Mouse (Mus musculus): ENCODE results near the gene H2bfm. TPM values are rescaled to one million over a fixed set of nuclear protein-coding genes. Genes with fewer than 3 reads are reported as not detected.
"Not testable (repeated sequence)": the region's sequence is repeated elsewhere in the genome, so short reads cannot be mapped to it uniquely, and the experiment has no call there.

The H2bfm gene
- not detected in 2 replicates for polyA plus RNA-seq (2015; fragmentation: Nextera tagmentation; extraction: Ambion mirVana)

- Histone ChIP-seq H3K4me2 (ENCODE audit: low read depth, low read length) (no peak within 1 kb of the TSS), H3K36me3 (ENCODE audit: control insufficient read depth, insufficient read depth, low read length) (no peaks in the 10 kb centered on the region), H3K4me1 (ENCODE audit: control insufficient read depth, insufficient read depth, low read length) (no peaks in the 10 kb centered on the region), H3K27me3 (ENCODE audit: control insufficient read depth, insufficient read depth, low read length) (no peaks in the 10 kb centered on the region), H3K9ac (ENCODE audit: low read length) (no peak within 1 kb of the TSS), H3K27ac (ENCODE audit: low read length) (no peak within 1 kb of the TSS), H3K9me3 (replicated peaks; ENCODE audit: control insufficient read depth, low read length) (no peaks in the 10 kb centered on the region), H3K4me3 (replicated peaks; ENCODE audit: low read length) (no peak within 1 kb of the TSS)
- WGBS, result 90% methylated on average over 14 of the region's 14 CpGs
- no peak for ATAC-seq (ENCODE audit: insufficient read depth, low FRiP score)
Measured at GRCm38 (mm10) chrX:136927031-136927430, at the start of gene H2bfm. Gene H2bfm, plus strand, starts transcription at chrX:136927325.

GRCm38 (mm10) chrX:136895757-136896156 lies 31.4 kb upstream of the H2bfm start:
- no peaks in the 10 kb centered on the region for H3K36me3 ChIP-seq (ENCODE audit: control insufficient read depth, insufficient read depth, low read length)
- ATAC-seq (ENCODE audit: insufficient read depth, low FRiP score), result no peak
- no peaks in the 10 kb centered on the region for H3K9me3 ChIP-seq (replicated peaks; ENCODE audit: control insufficient read depth, low read length)
- no peaks in the 10 kb centered on the region for H3K27me3 ChIP-seq (ENCODE audit: control insufficient read depth, insufficient read depth, low read length)
- no peak overlapping the region for H3K9ac ChIP-seq (ENCODE audit: low read length)
- no peak overlapping the region for H3K27ac ChIP-seq (ENCODE audit: low read length)
- no peak overlapping the region for H3K4me2 ChIP-seq (ENCODE audit: low read depth, low read length)
- H3K4me3 ChIP-seq (replicated peaks; ENCODE audit: low read length), result no peak overlapping the region
- no peaks in the 10 kb centered on the region for H3K4me1 ChIP-seq (ENCODE audit: control insufficient read depth, insufficient read depth, low read length)
- WGBS, result 42% methylated on average over 2 of the region's 2 CpGs

GRCm38 (mm10) chrX:136904369-136904768 lies 22.8 kb upstream of the H2bfm start:
- Histone ChIP-seq H3K9ac (ENCODE audit: low read length) (no peak overlapping the region), H3K4me2 (ENCODE audit: low read depth, low read length) (no peak overlapping the region), H3K9me3 (replicated peaks; ENCODE audit: control insufficient read depth, low read length) (no peaks in the 10 kb centered on the region), H3K27me3 (ENCODE audit: control insufficient read depth, insufficient read depth, low read length) (no peaks in the 10 kb centered on the region), H3K36me3 (ENCODE audit: control insufficient read depth, insufficient read depth, low read length) (no peaks in the 10 kb centered on the region), H3K4me1 (ENCODE audit: control insufficient read depth, insufficient read depth, low read length) (no peaks in the 10 kb centered on the region), H3K4me3 (replicated peaks; ENCODE audit: low read length) (no peak overlapping the region), H3K27ac (ENCODE audit: low read length) (no peak overlapping the region)
- WGBS, result 47% methylated on average over 4 of the region's 4 CpGs
- no peak for ATAC-seq (ENCODE audit: insufficient read depth, low FRiP score)

GRCm38 (mm10) chrX:136925863-136926262 lies 1.3 kb upstream of the H2bfm start:
- Histone ChIP-seq H3K4me3 (replicated peaks; ENCODE audit: low read length) (no peak overlapping the region), H3K9me3 (replicated peaks; ENCODE audit: control insufficient read depth, low read length) (no peaks in the 10 kb centered on the region)
- no peak for ATAC-seq (ENCODE audit: insufficient read depth, low FRiP score)

GRCm38 (mm10) chrX:136937985-136938384 lies 10.9 kb downstream of the H2bfm start:
- no peaks in the 10 kb centered on the region for H3K27me3 ChIP-seq (ENCODE audit: control insufficient read depth, insufficient read depth, low read length)
- no peak overlapping the region for H3K9ac ChIP-seq (ENCODE audit: low read length)
- 22% methylated on average over 3 of the region's 3 CpGs for WGBS
- H3K4me3 ChIP-seq (replicated peaks; ENCODE audit: low read length), result no peak overlapping the region
- no peaks in the 10 kb centered on the region for H3K4me1 ChIP-seq (ENCODE audit: control insufficient read depth, insufficient read depth, low read length)
- H3K4me2 ChIP-seq (ENCODE audit: low read depth, low read length), result no peak overlapping the region
- no peaks in the 10 kb centered on the region for H3K36me3 ChIP-seq (ENCODE audit: control insufficient read depth, insufficient read depth, low read length)
- H3K9me3 ChIP-seq (replicated peaks; ENCODE audit: control insufficient read depth, low read length), result no peaks in the 10 kb centered on the region
- no peak overlapping the region for H3K27ac ChIP-seq (ENCODE audit: low read length)
- no peak for ATAC-seq (ENCODE audit: insufficient read depth, low FRiP score)

More at GRCm38 (mm10) chrX:136925863-136926262, 1.3 kb upstream of the H2bfm start:
- Histone ChIP-seq H3K9ac (ENCODE audit: low read length) (no peak overlapping the region), H3K27me3 (ENCODE audit: control insufficient read depth, insufficient read depth, low read length) (no peaks in the 10 kb centered on the region), H3K4me2 (ENCODE audit: low read depth, low read length) (no peak overlapping the region), H3K36me3 (ENCODE audit: control insufficient read depth, insufficient read depth, low read length) (no peaks in the 10 kb centered on the region), H3K4me1 (ENCODE audit: control insufficient read depth, insufficient read depth, low read length) (no peaks in the 10 kb centered on the region), H3K27ac (ENCODE audit: low read length) (no peak overlapping the region)

- not testable (repeated sequence) for H3K9ac ChIP-seq (ENCODE audit: low read length); H3K36me3 ChIP-seq (ENCODE audit: control insufficient read depth, insufficient read depth, low read length); H3K9me3 ChIP-seq (replicated peaks; ENCODE audit: control insufficient read depth, low read length); H3K4me1 ChIP-seq (ENCODE audit: control insufficient read depth, insufficient read depth, low read length); H3K27ac ChIP-seq (ENCODE audit: low read length); H3K27me3 ChIP-seq (ENCODE audit: control insufficient read depth, insufficient read depth, low read length)
- WGBS, result 15% methylated on average over 13 of the region's 13 CpGs
- peak overlapping the region; percentile 31 for H3K4me3 ChIP-seq (replicated peaks; ENCODE audit: low read length)
- H3K4me2 ChIP-seq (ENCODE audit: low read depth, low read length), result peak overlapping the region; percentile 34; the same call in 1 of the 2 replicates
- ATAC-seq (ENCODE audit: insufficient read depth, low FRiP score), result peak; percentile 93
Measured at GRCm38 (mm10) chrX:136957583-136958279, 30.6 kb downstream of the H2bfm start.

GRCm38 (mm10) chrX:136958300-136958699 lies 31.2 kb downstream of the H2bfm start:
- H3K9me3 ChIP-seq (replicated peaks; ENCODE audit: control insufficient read depth, low read length); H3K9ac ChIP-seq (ENCODE audit: low read length); H3K36me3 ChIP-seq (ENCODE audit: control insufficient read depth, insufficient read depth, low read length); H3K4me1 ChIP-seq (ENCODE audit: control insufficient read depth, insufficient read depth, low read length); H3K27ac ChIP-seq (ENCODE audit: low read length); ATAC-seq (ENCODE audit: insufficient read depth, low FRiP score); H3K27me3 ChIP-seq (ENCODE audit: control insufficient read depth, insufficient read depth, low read length): not testable (repeated sequence)
- Histone ChIP-seq H3K4me3 (replicated peaks; ENCODE audit: low read length) (peak overlapping the region; percentile 31; the same call in 1 of the 2 replicates), H3K4me2 (ENCODE audit: low read depth, low read length) (peak overlapping the region; percentile 34; the same call in 1 of the 2 replicates)
- WGBS, result 51% methylated on average over 5 of the region's 5 CpGs

GRCm38 (mm10) chrX:136959688-136960087 lies 32.6 kb downstream of the H2bfm start:
- no peaks in the 10 kb centered on the region for H3K4me1 ChIP-seq (ENCODE audit: control insufficient read depth, insufficient read depth, low read length)
- no peaks in the 10 kb centered on the region for H3K27me3 ChIP-seq (ENCODE audit: control insufficient read depth, insufficient read depth, low read length)
- no peak overlapping the region for H3K27ac ChIP-seq (ENCODE audit: low read length)
- H3K9ac ChIP-seq (ENCODE audit: low read length), result no peak overlapping the region
- ATAC-seq (ENCODE audit: insufficient read depth, low FRiP score), result no peak
- WGBS, result 20% methylated on average over 2 of the region's 2 CpGs
- H3K36me3 ChIP-seq (ENCODE audit: control insufficient read depth, insufficient read depth, low read length), result no peaks in the 10 kb centered on the region
- H3K4me3 ChIP-seq (replicated peaks; ENCODE audit: low read length), result no peak overlapping the region
- H3K9me3 ChIP-seq (replicated peaks; ENCODE audit: control insufficient read depth, low read length), result no peaks in the 10 kb centered on the region
- no peak overlapping the region for H3K4me2 ChIP-seq (ENCODE audit: low read depth, low read length)

- WGBS, result 85% methylated on average over 6 of the region's 6 CpGs
- H3K27ac ChIP-seq (ENCODE audit: low read length); H3K36me3 ChIP-seq (ENCODE audit: control insufficient read depth, insufficient read depth, low read length); H3K9me3 ChIP-seq (replicated peaks; ENCODE audit: control insufficient read depth, low read length); H3K27me3 ChIP-seq (ENCODE audit: control insufficient read depth, insufficient read depth, low read length); ATAC-seq (ENCODE audit: insufficient read depth, low FRiP score); H3K4me1 ChIP-seq (ENCODE audit: control insufficient read depth, insufficient read depth, low read length): not testable (repeated sequence)
- H3K9ac ChIP-seq (ENCODE audit: low read length), result peak within 1 kb of the TSS; percentile 58; the same call in 1 of the 2 replicates
- peak within 1 kb of the TSS; percentile 50 for H3K4me3 ChIP-seq (replicated peaks; ENCODE audit: low read length)
- H3K4me2 ChIP-seq (ENCODE audit: low read depth, low read length), result peak within 1 kb of the TSS; percentile 52
Measured at GRCm38 (mm10) chrX:136975397-136975796, 48.3 kb downstream of the H2bfm start, which contains the start of gene Tmsb15b2. Gene Tmsb15b2, minus strand, starts transcription at chrX:136975497.
